Mouse (Mus musculus): Measurements from ENCODE around the gene Tank. TPM values are rescaled to one million over a fixed set of nuclear protein-coding genes. Genes with fewer than 3 reads are reported as not detected.

Tank gene
- polyA plus RNA-seq, 1 experiment from 2014 or later: 25.7 TPM

DNA sequence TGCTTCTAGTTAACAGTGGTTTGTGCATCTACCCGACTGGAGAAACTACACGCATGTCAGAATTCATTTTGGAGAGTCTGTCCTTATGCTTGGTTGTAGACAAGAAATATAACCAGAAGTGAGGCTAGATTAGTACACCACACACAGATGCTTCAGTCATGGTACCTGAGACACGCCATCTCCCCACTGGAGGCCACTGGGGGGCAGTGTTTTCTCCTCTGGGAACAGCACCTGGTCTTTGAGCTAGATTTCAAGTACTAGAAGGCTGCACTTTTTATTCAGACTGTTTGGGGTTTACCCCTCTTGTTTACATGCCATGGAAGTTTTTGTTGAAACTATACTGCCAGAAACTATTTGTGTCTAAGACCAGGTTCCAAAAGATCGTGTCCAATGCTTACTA lies 89.9 kb downstream of the Tank start:
- WGBS: 28% methylated on average over 4 of the region's 4 CpGs
- peak; percentile 58 for DNase-seq (ENCODE audit: low spot score)
- Histone ChIP-seq H3K27me3 (replicated peaks; ENCODE audit: low read depth, poor library complexity, severe bottlenecking) (no peaks in the 10 kb centered on the region), H3K27ac (replicated peaks) (no peak overlapping the region), H3K4me1 (no peaks in the 10 kb centered on the region), H3K36me3 (replicated peaks) (no peaks in the 10 kb centered on the region), H3K4me3 (no peak overlapping the region), H3K9me3 (no peaks in the 10 kb centered on the region)

GRCm38 (mm10) chr2:61674555-61674954 lies 96.2 kb downstream of the Tank start:
- WGBS: 94% methylated on average over 3 of the region's 3 CpGs
- no peaks in the 10 kb centered on the region for H3K36me3 ChIP-seq (replicated peaks)
- no peaks in the 10 kb centered on the region for H3K9me3 ChIP-seq

DNA sequence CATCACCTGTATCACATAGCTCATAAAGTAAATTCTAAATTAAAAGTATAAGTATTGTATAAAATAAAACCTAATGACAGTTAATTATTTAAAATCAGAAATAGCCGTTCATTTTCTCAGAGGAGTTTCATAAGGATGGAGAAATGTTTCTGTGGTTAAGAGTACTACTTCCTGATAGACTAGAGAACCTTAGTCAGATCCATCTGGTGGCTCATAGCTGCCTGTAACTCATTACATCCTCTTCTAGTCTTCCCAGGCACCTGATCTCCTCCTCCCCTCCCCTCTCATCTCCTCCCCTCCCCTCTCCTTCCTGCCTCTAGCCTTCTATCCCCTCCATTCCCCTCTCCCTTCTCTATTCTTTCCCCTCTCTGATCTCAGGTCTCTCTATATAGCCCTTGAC lies 103.2 kb downstream of the Tank start:
- Histone ChIP-seq H3K27me3 (replicated peaks; ENCODE audit: low read depth, poor library complexity, severe bottlenecking) (no peaks in the 10 kb centered on the region), H3K4me1 (no peaks in the 10 kb centered on the region), H3K36me3 (replicated peaks) (no peaks in the 10 kb centered on the region), H3K9me3 (no peaks in the 10 kb centered on the region), H3K27ac (replicated peaks) (no peak overlapping the region), H3K4me3 (no peak overlapping the region)
- WGBS: 88% methylated on average over 1 of the region's 1 CpGs
- no peak for DNase-seq (ENCODE audit: low spot score)

More at GRCm38 (mm10) chr2:61674555-61674954, 96.2 kb downstream of the Tank start:
- Histone ChIP-seq H3K27ac (replicated peaks) (no peak overlapping the region), H3K27me3 (replicated peaks; ENCODE audit: low read depth, poor library complexity, severe bottlenecking) (no peaks in the 10 kb centered on the region), H3K4me1 (no peaks in the 10 kb centered on the region), H3K4me3 (no peak overlapping the region)
- no peak for DNase-seq (ENCODE audit: low spot score)

DNA sequence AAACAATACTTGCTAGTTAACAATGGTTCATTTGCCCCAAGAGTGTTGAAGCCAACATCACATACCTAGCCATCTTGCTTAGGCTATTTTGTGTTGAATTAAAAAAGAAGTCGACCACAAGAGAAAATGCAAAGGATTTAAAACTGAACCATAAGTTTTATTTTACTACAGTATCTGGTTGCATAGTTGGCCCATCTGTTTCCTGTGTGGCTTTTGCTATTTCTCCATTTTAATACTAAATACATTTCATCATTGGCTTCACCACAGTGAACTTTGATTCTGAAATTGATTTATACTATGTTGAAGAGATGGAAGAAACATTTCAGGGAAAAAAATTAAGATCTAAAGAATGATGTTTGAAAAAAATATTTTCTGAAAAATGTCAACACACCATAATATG lies 108.1 kb downstream of the Tank start:
- H3K36me3 ChIP-seq (replicated peaks): no peaks in the 10 kb centered on the region
- 84% methylated on average over 1 of the region's 1 CpGs for WGBS
- no peak overlapping the region for H3K27ac ChIP-seq (replicated peaks)
- DNase-seq (ENCODE audit: low spot score): no peak
- H3K9me3 ChIP-seq: no peaks in the 10 kb centered on the region
- H3K4me1 ChIP-seq: no peaks in the 10 kb centered on the region
- H3K4me3 ChIP-seq: no peak overlapping the region
- no peaks in the 10 kb centered on the region for H3K27me3 ChIP-seq (replicated peaks; ENCODE audit: low read depth, poor library complexity, severe bottlenecking)

DNA sequence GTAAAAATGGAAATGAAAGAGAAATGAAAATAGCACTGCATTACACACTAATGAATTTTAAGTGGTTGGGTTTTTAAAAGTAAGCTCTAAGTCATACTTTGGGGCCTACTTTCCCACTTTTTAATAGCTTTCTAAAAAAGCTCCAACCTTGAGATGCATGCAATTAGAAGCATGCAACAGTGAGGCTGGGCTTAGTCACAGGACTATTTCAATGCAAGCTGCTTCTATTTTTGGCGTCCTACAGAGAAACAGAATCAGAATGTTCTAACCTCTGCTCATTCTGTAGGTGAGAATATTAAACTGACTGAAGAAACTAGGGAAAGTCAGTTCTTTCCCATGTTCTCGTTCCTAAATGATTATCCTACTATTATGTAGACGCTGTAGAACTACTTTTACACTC lies 110.7 kb downstream of the Tank start:
- H3K4me3 ChIP-seq: no peak overlapping the region

More for the DNA sequence above, 110.7 kb downstream of the Tank start:
- Histone ChIP-seq H3K36me3 (replicated peaks) (no peaks in the 10 kb centered on the region), H3K4me1 (no peaks in the 10 kb centered on the region), H3K27me3 (replicated peaks; ENCODE audit: low read depth, poor library complexity, severe bottlenecking) (no peaks in the 10 kb centered on the region), H3K9me3 (no peaks in the 10 kb centered on the region), H3K27ac (replicated peaks) (no peak overlapping the region)
- DNase-seq (ENCODE audit: low spot score): no peak
- WGBS: 86% methylated on average over 3 of the region's 3 CpGs

Other genes with a start within 250 kb of the Tank start
- gene Psmd14, start 133.1 kb downstream of the Tank start, polyA plus RNA-seq (2016; fragmentation: Nextera tagmentation; extraction: Ambion mirVana): 247 and 252 TPM in 2 replicates
- gene Tbr1, start 224.3 kb downstream of the Tank start, polyA plus RNA-seq (2016; fragmentation: Nextera tagmentation; extraction: Ambion mirVana): 0.13 and 0.30 TPM in 2 replicates

Data from embryonic facial prominence, embryonic 10.5 days (tissue).